Mouse (Mus musculus): Measurements from ENCODE around the gene Trappc3. TPM values are rescaled to one million over a fixed set of nuclear protein-coding genes. Genes with fewer than 3 reads are reported as not detected.
A peak's percentile ranks its signal among the peaks of the same experiment; 100 is the strongest.

Gene Trappc3
- polyA plus RNA-seq, 1 experiment from 2014 or later = 103 TPM

GRCm38 (mm10) chr4:126233676-126234308 lies 28.3 kb upstream of the Trappc3 start:
- Histone ChIP-seq H3K27me3 (ENCODE audit: control insufficient read depth, insufficient read depth, low read length) (no peaks in the 10 kb centered on the region), H3K4me2 (ENCODE audit: low read depth, low read length) (no peak overlapping the region), H3K9me3 (replicated peaks; ENCODE audit: control insufficient read depth, low read length) (no peaks in the 10 kb centered on the region), H3K4me1 (ENCODE audit: control insufficient read depth, insufficient read depth, low read length) (no peaks in the 10 kb centered on the region), H3K27ac (ENCODE audit: low read length) (no peak overlapping the region), H3K4me3 (replicated peaks; ENCODE audit: low read length) (no peak overlapping the region), H3K9ac (ENCODE audit: low read length) (no peak overlapping the region), H3K36me3 (ENCODE audit: control insufficient read depth, insufficient read depth, low read length) (peaks cover 34% of the 10 kb centered on the region)
- no peak for ATAC-seq (ENCODE audit: insufficient read depth, low FRiP score)
- 91% methylated on average over 29 of the region's 29 CpGs for WGBS

- no peak overlapping the region for H3K4me3 ChIP-seq (replicated peaks; ENCODE audit: low read length)
- no peaks in the 10 kb centered on the region for H3K9me3 ChIP-seq (replicated peaks; ENCODE audit: control insufficient read depth, low read length)
- H3K4me1 ChIP-seq (ENCODE audit: control insufficient read depth, insufficient read depth, low read length) = no peaks in the 10 kb centered on the region
- peaks cover 35% of the 10 kb centered on the region for H3K36me3 ChIP-seq (ENCODE audit: control insufficient read depth, insufficient read depth, low read length)
- WGBS = 81% methylated on average over 18 of the region's 18 CpGs
- H3K27me3 ChIP-seq (ENCODE audit: control insufficient read depth, insufficient read depth, low read length) = no peaks in the 10 kb centered on the region
- no peak overlapping the region for H3K4me2 ChIP-seq (ENCODE audit: low read depth, low read length)
- H3K27ac ChIP-seq (ENCODE audit: low read length) = no peak overlapping the region
- no peak for ATAC-seq (ENCODE audit: insufficient read depth, low FRiP score)
- H3K9ac ChIP-seq (ENCODE audit: low read length) = no peak overlapping the region
These were observed 27.5 kb upstream of the Trappc3 start for GRCm38 (mm10) chr4:126234496-126235175.

- H3K27me3 ChIP-seq (ENCODE audit: control insufficient read depth, insufficient read depth, low read length) = no peaks in the 10 kb centered on the region
- H3K4me2 ChIP-seq (ENCODE audit: low read depth, low read length) = no peak overlapping the region
- WGBS = 84% methylated on average over 10 of the region's 10 CpGs
- H3K36me3 ChIP-seq (ENCODE audit: control insufficient read depth, insufficient read depth, low read length) = peaks cover 37% of the 10 kb centered on the region
- H3K4me3 ChIP-seq (replicated peaks; ENCODE audit: low read length) = no peak overlapping the region
- no peak for ATAC-seq (ENCODE audit: insufficient read depth, low FRiP score)
- no peak overlapping the region for H3K27ac ChIP-seq (ENCODE audit: low read length)
- H3K9ac ChIP-seq (ENCODE audit: low read length) = no peak overlapping the region
- no peaks in the 10 kb centered on the region for H3K9me3 ChIP-seq (replicated peaks; ENCODE audit: control insufficient read depth, low read length)
- H3K4me1 ChIP-seq (ENCODE audit: control insufficient read depth, insufficient read depth, low read length) = no peaks in the 10 kb centered on the region
These were observed 26.9 kb upstream of the Trappc3 start for GRCm38 (mm10) chr4:126235191-126235590.

DNA sequence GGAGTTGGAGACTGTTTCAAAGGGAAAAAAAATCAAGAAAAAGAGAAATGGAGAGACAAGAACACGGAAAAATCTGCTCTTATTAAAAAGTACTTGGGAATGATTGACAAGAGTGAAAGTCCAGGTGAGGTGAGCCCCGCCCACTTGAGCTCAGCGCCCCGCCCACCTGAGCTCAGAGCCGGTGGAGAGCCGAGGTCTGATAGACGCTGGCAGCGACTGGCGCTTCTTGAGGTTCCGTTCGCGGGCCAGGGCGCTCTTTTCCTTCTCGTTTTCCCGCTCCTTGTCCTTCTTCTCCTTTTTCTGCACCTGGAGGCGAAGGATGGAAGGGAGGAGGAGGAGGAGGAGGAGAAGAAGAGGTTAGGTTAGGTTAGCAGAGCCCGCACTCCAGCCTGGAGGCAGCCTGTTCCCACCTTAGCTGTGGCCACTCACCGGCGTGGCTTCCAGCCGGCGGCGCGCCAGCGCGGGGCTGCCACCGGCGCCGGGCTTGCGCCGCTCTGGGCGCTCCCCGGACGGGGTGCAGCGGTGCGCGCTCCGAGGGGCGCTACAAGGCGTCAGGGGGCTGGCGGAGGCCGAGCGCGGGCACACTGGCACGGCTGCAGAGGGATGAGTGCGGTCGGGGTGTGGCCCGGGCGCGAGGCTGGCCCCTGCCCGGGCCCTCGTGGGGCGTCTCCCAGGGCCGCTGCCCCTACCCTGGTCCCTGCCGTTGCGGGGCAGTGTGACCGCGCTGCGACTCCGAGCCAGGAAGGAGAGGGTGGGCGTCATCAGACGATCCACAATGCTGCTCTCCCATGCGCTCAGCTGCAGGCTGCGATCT lies 25.5 kb upstream of the Trappc3 start:
- Histone ChIP-seq H3K36me3 (ENCODE audit: control insufficient read depth, insufficient read depth, low read length) (peaks cover 35% of the 10 kb centered on the region), H3K9ac (ENCODE audit: low read length) (peak overlapping the region; percentile 53), H3K4me1 (ENCODE audit: control insufficient read depth, insufficient read depth, low read length) (no peaks in the 10 kb centered on the region), H3K27ac (ENCODE audit: low read length) (no peak overlapping the region), H3K4me2 (ENCODE audit: low read depth, low read length) (peak overlapping the region; percentile 49), H3K9me3 (replicated peaks; ENCODE audit: control insufficient read depth, low read length) (no peaks in the 10 kb centered on the region), H3K27me3 (ENCODE audit: control insufficient read depth, insufficient read depth, low read length) (no peaks in the 10 kb centered on the region), H3K4me3 (replicated peaks; ENCODE audit: low read length) (peak overlapping the region; percentile 26)
- ATAC-seq (ENCODE audit: insufficient read depth, low FRiP score) = 0 out of 2 replicates have a peak, but pooled peaks have one; percentile 24
- 43% methylated on average over 62 of the region's 63 CpGs for WGBS

GRCm38 (mm10) chr4:126237721-126238242 lies 24.3 kb upstream of the Trappc3 start:
- H3K27ac ChIP-seq (ENCODE audit: low read length) = no peak overlapping the region

DNA sequence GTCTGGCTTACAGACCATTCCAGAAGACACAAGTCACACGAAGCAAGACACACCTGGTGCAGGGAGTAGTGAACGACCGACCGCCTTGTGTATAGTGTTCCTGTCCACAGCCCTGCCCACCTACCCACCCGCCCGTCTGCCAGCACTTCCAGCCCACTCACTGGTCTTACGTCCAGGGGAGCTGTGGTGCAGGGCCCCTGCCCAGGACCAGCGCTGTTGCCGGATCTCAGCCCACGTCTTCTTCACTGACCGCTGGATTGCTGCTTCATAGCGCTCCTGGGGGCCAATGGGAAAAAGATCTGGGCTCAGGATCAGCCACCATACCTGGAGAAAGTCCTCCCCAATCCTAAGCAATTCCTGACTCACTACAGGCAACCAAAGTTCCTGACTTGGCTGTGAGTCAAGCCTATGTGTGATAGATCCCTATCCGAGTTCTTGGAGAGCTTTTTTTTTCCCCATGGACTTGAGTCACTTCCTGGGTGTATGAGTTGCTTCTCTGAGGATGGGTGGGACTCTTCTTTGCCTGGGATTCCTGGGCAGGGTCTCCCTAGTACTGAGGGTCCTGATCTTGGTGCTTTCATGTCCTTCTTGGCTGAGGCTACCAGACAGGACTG lies 22.2 kb upstream of the Trappc3 start:
- WGBS = 86% methylated on average over 13 of the region's 13 CpGs
- Histone ChIP-seq H3K9ac (ENCODE audit: low read length) (no peak overlapping the region), H3K27ac (ENCODE audit: low read length) (no peak overlapping the region), H3K4me3 (replicated peaks; ENCODE audit: low read length) (no peak overlapping the region), H3K36me3 (ENCODE audit: control insufficient read depth, insufficient read depth, low read length) (peaks cover 14% of the 10 kb centered on the region; the same call in 1 of the 2 replicates), H3K9me3 (replicated peaks; ENCODE audit: control insufficient read depth, low read length) (no peaks in the 10 kb centered on the region), H3K27me3 (ENCODE audit: control insufficient read depth, insufficient read depth, low read length) (no peaks in the 10 kb centered on the region), H3K4me1 (ENCODE audit: control insufficient read depth, insufficient read depth, low read length) (peaks cover 3% of the 10 kb centered on the region; the same call in 1 of the 2 replicates), H3K4me2 (ENCODE audit: low read depth, low read length) (no peak overlapping the region)
- ATAC-seq (ENCODE audit: insufficient read depth, low FRiP score) = no peak

More at GRCm38 (mm10) chr4:126237721-126238242, 24.3 kb upstream of the Trappc3 start:
- 64% methylated on average over 5 of the region's 5 CpGs for WGBS
- ATAC-seq (ENCODE audit: insufficient read depth, low FRiP score) = no peak
- no peaks in the 10 kb centered on the region for H3K9me3 ChIP-seq (replicated peaks; ENCODE audit: control insufficient read depth, low read length)
- peaks cover 3% of the 10 kb centered on the region; the same call in 1 of the 2 replicates for H3K4me1 ChIP-seq (ENCODE audit: control insufficient read depth, insufficient read depth, low read length)
- H3K4me3 ChIP-seq (replicated peaks; ENCODE audit: low read length) = no peak overlapping the region
- H3K36me3 ChIP-seq (ENCODE audit: control insufficient read depth, insufficient read depth, low read length) = peaks cover 35% of the 10 kb centered on the region
- H3K4me2 ChIP-seq (ENCODE audit: low read depth, low read length) = no peak overlapping the region
- H3K9ac ChIP-seq (ENCODE audit: low read length) = no peak overlapping the region
- H3K27me3 ChIP-seq (ENCODE audit: control insufficient read depth, insufficient read depth, low read length) = no peaks in the 10 kb centered on the region

DNA sequence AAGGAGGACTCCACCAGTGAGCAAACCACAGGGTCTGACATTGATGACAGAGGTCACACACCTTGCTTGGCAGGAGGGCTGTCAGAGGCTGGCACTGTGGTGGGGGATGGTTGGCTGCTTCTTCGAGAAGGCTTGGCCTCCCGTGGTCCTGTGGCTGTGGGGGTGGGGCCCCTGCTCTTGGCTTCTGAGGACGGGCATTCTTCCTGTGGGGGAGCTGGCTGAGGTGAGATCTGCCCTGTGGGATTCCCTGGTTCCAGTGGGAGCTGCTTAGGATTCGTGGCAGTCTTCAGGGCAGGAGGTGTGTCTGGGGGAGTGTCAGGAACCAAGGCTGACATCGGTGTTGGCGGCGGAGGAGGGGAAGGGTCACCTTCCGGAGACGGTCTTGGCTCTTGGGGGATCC lies 20.2 kb upstream of the Trappc3 start:
- no peak overlapping the region for H3K9ac ChIP-seq (ENCODE audit: low read length)
- no peaks in the 10 kb centered on the region for H3K27me3 ChIP-seq (ENCODE audit: control insufficient read depth, insufficient read depth, low read length)
- H3K9me3 ChIP-seq (replicated peaks; ENCODE audit: control insufficient read depth, low read length) = no peaks in the 10 kb centered on the region
- peaks cover 7% of the 10 kb centered on the region; the same call in 1 of the 2 replicates for H3K36me3 ChIP-seq (ENCODE audit: control insufficient read depth, insufficient read depth, low read length)
- H3K4me1 ChIP-seq (ENCODE audit: control insufficient read depth, insufficient read depth, low read length) = peaks cover 3% of the 10 kb centered on the region; the same call in 1 of the 2 replicates
- no peak for ATAC-seq (ENCODE audit: insufficient read depth, low FRiP score)
- no peak overlapping the region for H3K4me2 ChIP-seq (ENCODE audit: low read depth, low read length)
- WGBS = 49% methylated on average over 9 of the region's 9 CpGs
- H3K4me3 ChIP-seq (replicated peaks; ENCODE audit: low read length) = no peak overlapping the region
- no peak overlapping the region for H3K27ac ChIP-seq (ENCODE audit: low read length)

DNA sequence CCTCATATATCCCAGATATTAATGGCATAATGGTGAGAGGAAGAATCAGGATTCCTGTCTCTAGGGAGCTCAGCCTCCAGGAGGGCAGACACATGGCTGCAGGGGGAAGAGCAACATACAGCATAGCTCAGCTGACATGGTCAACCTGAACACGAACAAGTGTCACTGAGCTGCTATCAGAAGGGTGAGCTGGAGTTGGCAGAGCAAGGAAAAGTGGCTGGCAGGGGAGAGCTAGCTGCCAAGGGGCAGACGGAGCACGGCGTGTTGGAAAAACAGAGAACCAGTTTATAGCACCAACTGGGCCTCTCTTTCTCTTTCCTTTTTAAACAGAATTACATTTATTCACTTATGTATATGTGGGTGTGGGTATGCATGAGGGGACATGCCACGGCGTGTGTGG lies 19.6 kb upstream of the Trappc3 start:
- Histone ChIP-seq H3K9ac (ENCODE audit: low read length) (no peak overlapping the region), H3K36me3 (ENCODE audit: control insufficient read depth, insufficient read depth, low read length) (peaks cover 7% of the 10 kb centered on the region; the same call in 1 of the 2 replicates), H3K27me3 (ENCODE audit: control insufficient read depth, insufficient read depth, low read length) (no peaks in the 10 kb centered on the region), H3K4me2 (ENCODE audit: low read depth, low read length) (no peak overlapping the region), H3K4me3 (replicated peaks; ENCODE audit: low read length) (no peak overlapping the region), H3K9me3 (replicated peaks; ENCODE audit: control insufficient read depth, low read length) (no peaks in the 10 kb centered on the region), H3K4me1 (ENCODE audit: control insufficient read depth, insufficient read depth, low read length) (peaks cover 3% of the 10 kb centered on the region; the same call in 1 of the 2 replicates), H3K27ac (ENCODE audit: low read length) (no peak overlapping the region)
- no peak for ATAC-seq (ENCODE audit: insufficient read depth, low FRiP score)
- 82% methylated on average over 6 of the region's 6 CpGs for WGBS

All from stomach, embryonic 16.5 days (tissue).